Mouse (Mus musculus) stomach, postnatal 0 days (tissue): ENCODE results near the gene Nell2.

Experiments
- CTCF ChIP-seq: IDR thresholded peaks from 2 replicates; pipeline ENCODE4 v1.5.1; 2016; ENCODE audit warnings: antibody characterized with exemption, low read depth, mild to moderate bottlenecking, moderate library complexity
- EP300 ChIP-seq: optimal IDR thresholded peaks from 2 replicates; pipeline ENCODE3; 2016; ENCODE audit warnings: antibody characterized with exemption

DNA sequence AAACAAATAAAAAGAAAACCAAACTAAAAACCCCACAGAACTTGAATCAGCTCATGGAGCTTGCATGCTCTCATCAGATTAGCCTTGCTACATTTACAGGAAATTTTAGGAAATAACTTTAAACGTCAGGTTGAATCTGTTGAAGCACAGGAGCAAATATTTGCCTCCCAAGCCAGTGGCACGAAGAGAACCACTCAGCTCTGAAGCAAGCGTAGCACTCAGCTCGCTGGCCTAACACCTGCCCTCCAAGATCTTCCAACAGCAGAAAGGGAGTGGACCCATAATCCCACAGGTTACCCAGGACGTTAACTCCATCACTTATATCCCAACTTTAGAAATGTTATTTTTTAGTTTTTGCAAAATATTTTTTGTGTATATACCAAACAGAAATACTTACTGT, 252.8 kb downstream of the Nell2 start:
- TF ChIP-seq CTCF (no peak), EP300 (no peak)
